Mouse (Mus musculus) neural tube, embryonic 15.5 days (tissue): ENCODE measurements around the gene Cacna1c. TPM values are rescaled to one million over a fixed set of nuclear protein-coding genes. Genes with fewer than 3 reads are reported as not detected.
"Not testable (repeated sequence)": the region's sequence is repeated elsewhere in the genome, so short reads cannot be mapped to it uniquely, and the experiment has no call there.

ENCODE experiments used
- ATAC-seq: fragments of 200-750 bp; cut with Nextera tagmentation; 2 replicates; pipeline ENCODE4 v1.8.0; 2017; ENCODE audit warnings: mild to moderate bottlenecking, moderate TSS enrichment, moderate library complexity; ENCODE audit not compliant: low FRiP score
- H3K27ac ChIP-seq: fragments of 300-500 bp; sonication (generic); replicated peaks from 2 replicates; pipeline ENCODE4 v1.5.1; 2015; ENCODE audit warnings: mild to moderate bottlenecking, inconsistent platforms
- H3K27me3 ChIP-seq: fragments of 300-500 bp; sonication (generic); replicated peaks from 2 replicates; pipeline ENCODE4 v1.6.1; 2015; ENCODE audit warnings: inconsistent platforms
- H3K36me3 ChIP-seq: fragments of 300-500 bp; sonication (generic); 2 replicates; pipeline ENCODE4 v1.6.1; 2015; ENCODE audit warnings: inconsistent platforms
- H3K4me1 ChIP-seq: fragments of 300-500 bp; sonication (generic); 2 replicates; pipeline ENCODE4 v1.6.1; 2015; ENCODE audit warnings: inconsistent platforms
- H3K4me2 ChIP-seq: fragments of 300-500 bp; sonication (generic); 2 replicates; pipeline ENCODE4 v1.6.1; 2015; ENCODE audit warnings: inconsistent platforms, mild to moderate bottlenecking, moderate library complexity
- H3K4me3 ChIP-seq: fragments of 300-500 bp; sonication (generic); replicated peaks from 2 replicates; pipeline ENCODE4 v1.5.1; 2015; ENCODE audit warnings: mild to moderate bottlenecking, inconsistent platforms
- H3K9ac ChIP-seq: fragments of 300-500 bp; sonication (generic); replicated peaks from 2 replicates; pipeline ENCODE4 v1.6.1; 2015; ENCODE audit warnings: mild to moderate bottlenecking, inconsistent platforms
- H3K9me3 ChIP-seq: fragments of 300-500 bp; sonication (generic); replicated peaks from 2 replicates; pipeline ENCODE4 v1.6.1; 2016; ENCODE audit warnings: inconsistent platforms
- WGBS: fragments of 180-500 bp; shearing (Covaris S2); methylation state at CpG from one replicate; pipeline ENCODE4 v1.1.7; 2015; ENCODE audit warnings: mixed read lengths; 5-methylcytosine and 5-hydroxymethylcytosine counted together
- polyA plus RNA-seq: library from polyadenylated mRNA; unstranded; fragments of >200 nt; fragmentation: Nextera tagmentation; extraction: Ambion mirVana; gene quantifications from 2 replicates; pipeline ENCODE4 v1.2.1, GENCODE M21; 2015

Gene Cacna1c
- polyA plus RNA-seq, 1 experiment from 2014 or later: 7.4 TPM

GRCm38 (mm10) chr6:118593377-118594061 lies 602.7 kb downstream of the Cacna1c start:
- H3K4me2 ChIP-seq: peak overlapping the region; percentile 59
- WGBS: 6% methylated on average over 34 of the region's 34 CpGs
- no peak overlapping the region for H3K9ac ChIP-seq
- H3K9me3 ChIP-seq: no peaks in the 10 kb centered on the region
- peaks cover 41% of the 10 kb centered on the region for H3K36me3 ChIP-seq
- H3K27me3 ChIP-seq: peaks cover 11% of the 10 kb centered on the region
- peaks cover 14% of the 10 kb centered on the region for H3K4me1 ChIP-seq
- H3K4me3 ChIP-seq: peak overlapping the region; percentile 26
- ATAC-seq: peak; percentile 45
- H3K27ac ChIP-seq: no peak overlapping the region

DNA sequence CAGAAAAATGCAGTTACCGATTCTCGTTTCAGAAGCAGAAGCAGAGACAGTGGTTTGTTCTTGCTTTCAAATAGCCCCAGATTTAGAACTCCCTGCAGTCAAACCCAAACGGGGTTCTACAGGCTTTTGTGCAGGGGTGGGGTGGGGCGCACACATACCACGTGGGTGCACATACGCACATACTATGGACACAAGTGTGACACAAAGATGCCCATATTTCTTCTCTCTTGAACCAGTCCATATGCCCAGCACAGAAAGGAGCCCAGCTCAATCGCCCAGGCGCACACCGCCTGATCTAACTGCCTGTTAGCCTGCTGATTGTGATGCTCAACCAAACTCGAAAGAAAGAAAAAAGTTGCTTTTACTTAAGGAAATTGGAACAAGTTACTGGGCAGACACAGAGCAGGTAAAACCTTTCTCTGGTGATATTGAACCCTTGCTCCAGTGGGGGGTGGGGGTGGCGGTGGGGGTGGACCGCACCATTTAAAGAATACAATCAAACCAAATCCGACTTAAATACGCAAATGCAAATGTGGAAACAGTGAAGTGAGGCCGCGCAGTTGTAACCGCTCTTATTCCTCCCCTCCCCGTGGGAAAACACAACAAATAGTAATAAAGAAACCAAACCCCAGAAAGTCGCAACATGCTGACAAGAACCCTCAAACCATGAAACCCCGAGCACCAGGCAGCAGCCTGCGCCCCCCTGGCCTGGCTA lies 603.4 kb downstream of the Cacna1c start:
- peaks cover 14% of the 10 kb centered on the region for H3K4me1 ChIP-seq
- no peak overlapping the region for H3K9ac ChIP-seq
- peaks cover 11% of the 10 kb centered on the region for H3K27me3 ChIP-seq
- H3K27ac ChIP-seq: no peak overlapping the region
- H3K4me2 ChIP-seq: peak overlapping the region; percentile 59
- WGBS: 25% methylated on average over 21 of the region's 21 CpGs
- peak overlapping the region; percentile 26 for H3K4me3 ChIP-seq
- no peaks in the 10 kb centered on the region for H3K9me3 ChIP-seq
- peaks cover 34% of the 10 kb centered on the region for H3K36me3 ChIP-seq
- no peak for ATAC-seq

- not testable (repeated sequence) for ATAC-seq, H3K9ac ChIP-seq, H3K4me3 ChIP-seq, H3K9me3 ChIP-seq, H3K36me3 ChIP-seq, H3K4me2 ChIP-seq, H3K27me3 ChIP-seq, H3K27ac ChIP-seq, H3K4me1 ChIP-seq
- WGBS: 82% methylated on average over 4 of the region's 4 CpGs
Measured at GRCm38 (mm10) chr6:118578741-118579140, 617.5 kb downstream of the Cacna1c start.

- Histone ChIP-seq H3K27ac (0 out of 2 replicates have a peak overlapping the region, but pooled peaks have one; percentile 13), H3K9ac (no peak overlapping the region)
- WGBS: 49% methylated on average over 6 of the region's 6 CpGs
Measured at GRCm38 (mm10) chr6:118574351-118574750, 621.9 kb downstream of the Cacna1c start.

DNA sequence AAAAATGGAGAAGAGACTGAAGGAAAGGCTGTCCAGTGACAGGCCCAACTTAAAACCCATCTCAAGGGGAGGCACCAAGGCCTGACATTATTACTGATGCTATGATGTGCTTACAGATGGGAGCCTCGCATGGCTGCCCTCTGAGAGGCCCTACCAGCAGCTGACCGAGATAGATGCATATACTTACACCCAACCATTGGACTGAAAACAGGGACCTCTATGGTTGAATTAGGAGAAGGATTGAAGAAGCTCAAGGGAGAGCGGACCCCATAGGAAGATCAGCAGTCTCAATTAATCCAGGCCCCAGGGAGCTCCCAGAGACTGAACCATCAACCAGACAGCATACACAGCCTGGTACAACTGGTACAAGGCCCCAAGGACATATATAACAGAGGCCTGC lies 628.4 kb downstream of the Cacna1c start:
- H3K4me3 ChIP-seq: no peak overlapping the region
- H3K9ac ChIP-seq: no peak overlapping the region
- no peak overlapping the region for H3K4me2 ChIP-seq
- 95% methylated on average over 3 of the region's 3 CpGs for WGBS
- H3K9me3 ChIP-seq: no peaks in the 10 kb centered on the region
- no peaks in the 10 kb centered on the region for H3K36me3 ChIP-seq
- H3K4me1 ChIP-seq: peaks cover 15% of the 10 kb centered on the region
- no peaks in the 10 kb centered on the region for H3K27me3 ChIP-seq
- no peak for ATAC-seq
- no peak overlapping the region for H3K27ac ChIP-seq

More at GRCm38 (mm10) chr6:118574351-118574750, 621.9 kb downstream of the Cacna1c start:
- no peaks in the 10 kb centered on the region for H3K36me3 ChIP-seq
- no peaks in the 10 kb centered on the region for H3K27me3 ChIP-seq
- H3K9me3 ChIP-seq: no peaks in the 10 kb centered on the region
- no peak overlapping the region for H3K4me3 ChIP-seq
- peaks cover 6% of the 10 kb centered on the region for H3K4me1 ChIP-seq
- no peak overlapping the region for H3K4me2 ChIP-seq
- no peak; the same call in 1 of the 2 replicates for ATAC-seq

DNA sequence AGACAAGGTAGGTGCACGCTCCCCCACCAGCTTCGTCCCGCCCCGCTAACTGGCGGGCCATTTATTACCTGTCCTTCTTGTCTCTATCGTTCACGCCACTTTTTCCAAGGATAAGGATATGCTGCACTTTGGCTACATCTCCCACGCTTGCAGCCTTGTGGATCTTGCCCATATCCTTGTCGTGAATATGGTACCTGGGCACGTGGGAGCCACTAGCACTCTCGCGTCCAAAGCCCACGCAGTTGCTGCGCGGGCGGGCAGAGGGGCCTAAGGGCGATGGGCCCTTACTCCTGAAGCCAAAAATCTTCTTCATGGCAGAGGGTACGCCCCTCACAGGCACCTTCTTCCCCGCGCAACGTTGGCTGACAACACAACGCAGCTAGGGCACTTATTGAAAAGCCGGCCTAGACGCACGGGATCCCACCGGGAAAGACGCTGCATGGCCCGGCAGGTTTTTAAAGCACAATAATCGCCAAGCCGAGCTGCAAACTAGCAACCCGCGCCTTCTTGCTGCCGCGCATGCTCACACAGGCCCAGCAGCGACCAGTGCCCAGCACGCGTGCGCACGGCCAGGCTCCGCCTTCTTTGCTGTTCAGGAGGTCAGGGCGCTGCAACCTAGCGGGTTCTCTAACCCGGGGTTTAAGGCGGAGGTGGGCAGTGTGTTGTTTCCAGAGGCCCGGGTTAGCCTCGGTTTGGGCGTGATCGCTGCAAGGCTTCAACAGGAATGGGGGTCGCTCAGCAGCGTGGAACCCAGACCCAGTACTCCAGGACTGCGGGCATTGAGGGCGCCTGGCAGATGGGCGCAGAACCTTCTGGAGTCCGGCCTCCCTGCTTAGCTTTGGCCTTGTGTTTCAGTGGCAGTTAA lies 634.2 kb downstream of the Cacna1c start, which contains the start of gene Ankrd26:
Ankrd26 (minus strand) TSS at position 482 of the 865 bp plus-strand sequence.
- H3K9me3 ChIP-seq: no peaks in the 10 kb centered on the region
- peak within 1 kb of the TSS; percentile 88 for H3K27ac ChIP-seq
- H3K4me1 ChIP-seq: peaks cover 38% of the 10 kb centered on the region
- H3K9ac ChIP-seq: peak within 1 kb of the TSS; percentile 77
- peak; percentile 96 for ATAC-seq
- peaks cover 16% of the 10 kb centered on the region for H3K36me3 ChIP-seq
- 5% methylated on average over 54 of the region's 54 CpGs for WGBS
- no peaks in the 10 kb centered on the region for H3K27me3 ChIP-seq
- H3K4me3 ChIP-seq: peak within 1 kb of the TSS; percentile 70
- H3K4me2 ChIP-seq: peak within 1 kb of the TSS; percentile 89

DNA sequence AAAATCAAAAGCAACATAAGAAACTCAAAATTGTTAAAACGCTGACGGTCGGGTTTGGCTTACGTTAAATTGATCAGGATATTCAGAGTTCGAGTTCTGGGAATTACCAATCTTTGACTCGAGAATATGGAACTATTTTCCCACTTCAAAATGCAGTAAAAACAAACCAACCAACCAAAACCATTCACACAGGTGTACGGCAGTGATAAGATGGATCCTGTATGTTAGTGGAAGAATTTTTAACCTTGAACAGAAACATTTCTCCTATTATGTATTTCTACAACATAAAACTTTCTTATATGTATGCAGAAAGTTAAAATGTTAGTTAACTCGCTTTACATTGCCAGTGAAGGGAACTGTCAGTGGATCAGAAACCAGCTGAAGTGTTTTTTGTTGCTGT lies 635.0 kb downstream of the Cacna1c start:
- peak overlapping the region; percentile 77 for H3K9ac ChIP-seq
- H3K9me3 ChIP-seq: no peaks in the 10 kb centered on the region
- peak overlapping the region; percentile 88 for H3K27ac ChIP-seq
- H3K4me3 ChIP-seq: peak overlapping the region; percentile 70
- no peaks in the 10 kb centered on the region for H3K27me3 ChIP-seq
- peaks cover 38% of the 10 kb centered on the region for H3K4me1 ChIP-seq
- peak overlapping the region; percentile 89 for H3K4me2 ChIP-seq
- peaks cover 22% of the 10 kb centered on the region for H3K36me3 ChIP-seq
- no peak for ATAC-seq
- WGBS: 85% methylated on average over 8 of the region's 8 CpGs

GRCm38 (mm10) chr6:118538627-118539026 lies 657.6 kb downstream of the Cacna1c start:
- 95% methylated on average over 4 of the region's 4 CpGs for WGBS
- Histone ChIP-seq H3K9me3 (no peaks in the 10 kb centered on the region), H3K9ac (no peak overlapping the region), H3K4me3 (no peak overlapping the region), H3K4me1 (no peaks in the 10 kb centered on the region), H3K27me3 (no peaks in the 10 kb centered on the region), H3K27ac (no peak overlapping the region), H3K4me2 (no peak overlapping the region), H3K36me3 (peaks cover 66% of the 10 kb centered on the region)
- ATAC-seq: no peak

Other genes with a start within 250 kb of the Cacna1c start
- gene Dcp1b, start 21.2 kb downstream of the Cacna1c start, polyA plus RNA-seq: 11.0 and 11.3 TPM in 2 replicates
- 0.40 and 1.2 TPM in 2 replicates for gene Cacna2d4, start 40.1 kb upstream of the Cacna1c start, polyA plus RNA-seq
- 12.4 and 15.0 TPM in 2 replicates for gene Lrtm2, start 134.3 kb upstream of the Cacna1c start, polyA plus RNA-seq
- 35.3 and 42.0 TPM in 2 replicates for gene Adipor2, start 221.3 kb upstream of the Cacna1c start, polyA plus RNA-seq